Mouse (Mus musculus) brown adipose tissue, adult 24 weeks (tissue): ENCODE data around the gene Tril. TPM values are rescaled to one million over a fixed set of nuclear protein-coding genes. Genes with fewer than 3 reads are reported as not detected.
A peak's percentile ranks its signal among the peaks of the same experiment; 100 is the strongest.

Source experiments
- H3K27ac ChIP-seq: fragments of 200-500 bp; replicated peaks from 2 replicates; pipeline ENCODE4 v1.5.1; 2012; ENCODE audit warnings: low read depth, mild to moderate bottlenecking, low read length
- H3K4me1 ChIP-seq: fragments of 200-500 bp; 2 replicates; pipeline ENCODE4 v1.6.1; 2012; ENCODE audit warnings: low read length, mixed read lengths; ENCODE audit not compliant: control insufficient read depth, insufficient read depth, insufficient read length
- H3K4me3 ChIP-seq: fragments of 200-500 bp; 2 replicates; pipeline ENCODE4 v1.5.1; 2012; ENCODE audit warnings: low read depth, mild to moderate bottlenecking, low read length, moderate library complexity; ENCODE audit not compliant: insufficient read depth
- polyA plus RNA-seq: library from polyadenylated mRNA; stranded (reverse); fragments of >200 nt; gene quantifications from 2 replicates; pipeline ENCODE4 v1.2.4, GENCODE M21; 2012; ENCODE audit not compliant: missing spikeins, insufficient read depth, insufficient read length

Tril gene
- polyA plus RNA-seq, 1 experiment: 1.3 TPM

GRCm38 (mm10) chr6:53817763-53818174 lies 2.9 kb downstream of the Tril start:
- Histone ChIP-seq H3K4me3 (peak overlapping the region; percentile 58), H3K27ac (no peak overlapping the region), H3K4me1 (peaks cover 6% of the 10 kb centered on the region; the same call in 1 of the 2 replicates)

- Histone ChIP-seq H3K4me3 (no peak overlapping the region), H3K27ac (no peak overlapping the region), H3K4me1 (peaks cover 6% of the 10 kb centered on the region; the same call in 1 of the 2 replicates)
Observed at GRCm38 (mm10) chr6:53816661-53817060, 4.0 kb downstream of the Tril start.

- Histone ChIP-seq H3K4me3 (no peak overlapping the region), H3K4me1 (peaks cover 6% of the 10 kb centered on the region; the same call in 1 of the 2 replicates), H3K27ac (no peak overlapping the region)
Observed at GRCm38 (mm10) chr6:53815691-53816090, 4.9 kb downstream of the Tril start.

GRCm38 (mm10) chr6:53814214-53814613 lies 6.4 kb downstream of the Tril start:
- Histone ChIP-seq H3K27ac (no peak overlapping the region), H3K4me3 (no peak overlapping the region), H3K4me1 (peaks cover 6% of the 10 kb centered on the region; the same call in 1 of the 2 replicates)

GRCm38 (mm10) chr6:53812242-53812641 lies 8.4 kb downstream of the Tril start:
- no peaks in the 10 kb centered on the region for H3K4me1 ChIP-seq
- no peak overlapping the region for H3K27ac ChIP-seq
- H3K4me3 ChIP-seq: no peak overlapping the region

GRCm38 (mm10) chr6:53808801-53809200 lies 11.8 kb downstream of the Tril start:
- Histone ChIP-seq H3K4me1 (no peaks in the 10 kb centered on the region), H3K27ac (no peak overlapping the region)

GRCm38 (mm10) chr6:53807185-53807584 lies 13.4 kb downstream of the Tril start:
- H3K4me3 ChIP-seq: no peak overlapping the region
- H3K27ac ChIP-seq: no peak overlapping the region
- H3K4me1 ChIP-seq: peaks cover 3% of the 10 kb centered on the region

More at GRCm38 (mm10) chr6:53808801-53809200, 11.8 kb downstream of the Tril start:
- H3K4me3 ChIP-seq: no peak overlapping the region

- Histone ChIP-seq H3K27ac (no peak overlapping the region), H3K4me3 (no peak overlapping the region), H3K4me1 (peaks cover 4% of the 10 kb centered on the region)
Observed at GRCm38 (mm10) chr6:53806591-53807023, 14.0 kb downstream of the Tril start.

- Histone ChIP-seq H3K4me3 (no peak overlapping the region), H3K4me1 (peaks cover 4% of the 10 kb centered on the region), H3K27ac (no peak overlapping the region)
Observed at GRCm38 (mm10) chr6:53806021-53806420, 14.6 kb downstream of the Tril start.

GRCm38 (mm10) chr6:53804145-53804544 lies 16.5 kb downstream of the Tril start:
- H3K4me1 ChIP-seq: peaks cover 4% of the 10 kb centered on the region
- no peak overlapping the region for H3K27ac ChIP-seq
- H3K4me3 ChIP-seq: no peak overlapping the region

- Histone ChIP-seq H3K4me1 (peaks cover 4% of the 10 kb centered on the region), H3K27ac (no peak overlapping the region), H3K4me3 (no peak overlapping the region)
Observed at GRCm38 (mm10) chr6:53803551-53803950, 17.1 kb downstream of the Tril start.

GRCm38 (mm10) chr6:53801893-53802286 lies 18.7 kb downstream of the Tril start:
- H3K4me3 ChIP-seq: no peak overlapping the region
- no peak overlapping the region for H3K27ac ChIP-seq
- peaks cover 4% of the 10 kb centered on the region for H3K4me1 ChIP-seq

GRCm38 (mm10) chr6:53801269-53801892 lies 19.2 kb downstream of the Tril start:
- no peak overlapping the region for H3K4me3 ChIP-seq
- H3K4me1 ChIP-seq: peaks cover 4% of the 10 kb centered on the region
- no peak overlapping the region for H3K27ac ChIP-seq

GRCm38 (mm10) chr6:53798865-53799264 lies 21.8 kb downstream of the Tril start:
- Histone ChIP-seq H3K4me1 (peaks cover 4% of the 10 kb centered on the region), H3K27ac (no peak overlapping the region), H3K4me3 (no peak overlapping the region)

- Histone ChIP-seq H3K4me3 (no peak overlapping the region), H3K27ac (no peak overlapping the region), H3K4me1 (no peaks in the 10 kb centered on the region)
Observed at GRCm38 (mm10) chr6:53796835-53797234, 23.8 kb downstream of the Tril start.

- H3K4me3 ChIP-seq: no peak overlapping the region
- H3K27ac ChIP-seq: no peak overlapping the region
- H3K4me1 ChIP-seq: no peaks in the 10 kb centered on the region
Observed at GRCm38 (mm10) chr6:53795788-53796187, 24.8 kb downstream of the Tril start.
